Mouse (Mus musculus) embryo, embryonic 10 days (tissue): Measurements from ENCODE around the gene Kcnn3.

Source experiments
- DNase-seq: peaks from one replicate; pipeline ENCODE4 v3.0.0-alpha.2; 2015; ENCODE audit warnings: low spot score

The Kcnn3 gene

GRCm38 (mm10) chr3:89565371-89565770 is 45.4 kb downstream of the Kcnn3 start:
- peak; percentile 41 for DNase-seq

- no peak for DNase-seq
These were observed 49.1 kb downstream of the Kcnn3 start for GRCm38 (mm10) chr3:89569058-89569457.

GRCm38 (mm10) chr3:89569707-89570324 is 49.9 kb downstream of the Kcnn3 start:
- no peak for DNase-seq

GRCm38 (mm10) chr3:89570362-89570761 is 50.4 kb downstream of the Kcnn3 start:
- DNase-seq = no peak

GRCm38 (mm10) chr3:89574260-89574659 is 54.3 kb downstream of the Kcnn3 start:
- no peak for DNase-seq

- no peak for DNase-seq
These were observed 56.4 kb downstream of the Kcnn3 start for GRCm38 (mm10) chr3:89576381-89576780.

- no peak for DNase-seq
These were observed 57.2 kb downstream of the Kcnn3 start for GRCm38 (mm10) chr3:89577154-89577553.

GRCm38 (mm10) chr3:89578083-89578482 is 58.1 kb downstream of the Kcnn3 start:
- no peak for DNase-seq

GRCm38 (mm10) chr3:89578803-89579202 is 58.8 kb downstream of the Kcnn3 start:
- DNase-seq = peak; percentile 54

- no peak for DNase-seq
These were observed 64.3 kb downstream of the Kcnn3 start for GRCm38 (mm10) chr3:89584254-89584653.

- no peak for DNase-seq
These were observed 68.5 kb downstream of the Kcnn3 start for GRCm38 (mm10) chr3:89588436-89588835.

- DNase-seq = no peak
These were observed 69.4 kb downstream of the Kcnn3 start for GRCm38 (mm10) chr3:89589321-89589720.

GRCm38 (mm10) chr3:89590386-89590785 is 70.4 kb downstream of the Kcnn3 start:
- DNase-seq = no peak

GRCm38 (mm10) chr3:89591461-89591860 is 71.5 kb downstream of the Kcnn3 start:
- DNase-seq = no peak

GRCm38 (mm10) chr3:89592809-89593208 is 72.8 kb downstream of the Kcnn3 start:
- DNase-seq = no peak

- DNase-seq = no peak
These were observed 73.6 kb downstream of the Kcnn3 start for GRCm38 (mm10) chr3:89593524-89593923.

GRCm38 (mm10) chr3:89598361-89598760 is 78.4 kb downstream of the Kcnn3 start:
- no peak for DNase-seq

GRCm38 (mm10) chr3:89598967-89599366 is 79.0 kb downstream of the Kcnn3 start:
- DNase-seq = no peak

GRCm38 (mm10) chr3:89601060-89601459 is 81.1 kb downstream of the Kcnn3 start:
- DNase-seq = no peak

- no peak for DNase-seq
These were observed 83.3 kb downstream of the Kcnn3 start for GRCm38 (mm10) chr3:89603300-89603699.

GRCm38 (mm10) chr3:89605235-89605634 is 85.3 kb downstream of the Kcnn3 start:
- DNase-seq = no peak

- DNase-seq = peak; percentile 56
These were observed 87.4 kb downstream of the Kcnn3 start for GRCm38 (mm10) chr3:89607327-89607726.

- no peak for DNase-seq
These were observed 92.1 kb downstream of the Kcnn3 start for GRCm38 (mm10) chr3:89612048-89612447.
